Comparison of ENCODE assay signal across 9 mouse cellular contexts in genomic region chr4:149922121-149922718, GRCm38 (mm10). TPM values are rescaled to one million over a fixed set of nuclear protein-coding genes. Genes with fewer than 3 reads are reported as not detected.
DNase-seq lines count a peak whose midpoint lies in the region; ATAC-seq and TF ChIP-seq lines count a peak whose summit lies in the region.
"Had no signal": no experiment of that assay in that cellular context is flagged by ENCODE, and none has a peak within 500 bp of the region (broad histone marks: within the 10 kb centered on the region; RNA-seq: fewer than 3 reads in every experiment).

No protein-coding gene starts in this region.

- H3K9me3 ChIP-seq in hindbrain, postnatal 0 days (ENCODE audit: low read length), result no peaks in the 10 kb centered on the region

- H3K4me2 ChIP-seq in hindbrain, postnatal 0 days (ENCODE audit: low read depth, low read length), result no peak overlapping the region

- peak; percentile 82 for ATAC-seq in hindbrain, postnatal 0 days

- DNase-seq in ovary, adult 18-20 months (ENCODE audit: low spot score), result peak; percentile 54
- no peak for DNase-seq in ovary, postnatal 10 days (ENCODE audit: low spot score)
- peak; percentile 84 for DNase-seq in gastrocnemius, postnatal 25 days
- DNase-seq in hindbrain, postnatal 0 days (ENCODE audit: low spot score), result peak; percentile 68
- DNase-seq in lung, adult 18-20 months, result peak; percentile 83 to 87
- DNase-seq in retina, postnatal 1 day, result peak; percentile 54
- no peak for DNase-seq in right cerebral cortex, adult 2 months (ENCODE audit: low spot score in 2 of 2)
- no peak for DNase-seq in right cerebral cortex, postnatal 36 days (ENCODE audit: low spot score in 2 of 2)

- no peak overlapping the region for H3K9ac ChIP-seq in hindbrain, postnatal 0 days (replicated peaks; ENCODE audit: low read length)

- peaks cover 14% of the 10 kb centered on the region for H3K4me1 ChIP-seq in hindbrain, postnatal 0 days (ENCODE audit: insufficient read depth, low read length)

- WGBS in hindbrain, postnatal 0 days, result 26% methylated on average over 14 of the region's 14 CpGs

- H3K27ac ChIP-seq in hindbrain, postnatal 0 days, result peak overlapping the region; percentile 71

- H3K27me3 ChIP-seq in hindbrain, postnatal 0 days (ENCODE audit: insufficient read depth, low read length), result no peaks in the 10 kb centered on the region

- no peak for TF ChIP-seq CTCF in hindbrain, postnatal 0 days (IDR thresholded peaks at IDR 0.05; ENCODE audit: low read depth)

- H3K36me3 ChIP-seq in hindbrain, postnatal 0 days (ENCODE audit: insufficient read depth, low read length), result no peaks in the 10 kb centered on the region

- no peak overlapping the region for H3K4me3 ChIP-seq in hindbrain, postnatal 0 days (ENCODE audit: low read length)
- H3K4me3 ChIP-seq: erythroblast, embryonic 14.5 days had no signal

RNA-seq across cellular contexts. Expression of gene Spsb1, which starts 32.6 kb away (rescaled TPM):
- total RNA-seq in gastrocnemius, postnatal 25 days (2021), result 1 to 10 TPM; 5.2 to 8.2 TPM
- total RNA-seq in hindbrain, postnatal 0 days (2014; rRNA removed), result 13.7 and 18.4 TPM in 2 replicates
- 8.9 and 9.2 TPM in 2 replicates for polyA plus RNA-seq in hindbrain, postnatal 0 days (2015; fragmentation: Nextera tagmentation; extraction: Ambion mirVana)
- polyA plus RNA-seq: erythroblast, embryonic 14.5 days had no signal

Comparison
In these comparisons a context has a peak if more than half of its experiments do, and no peak if none do; other contexts are left out.
1. DNase-seq: peak in ovary, adult 18-20 months (single experiment), gastrocnemius, postnatal 25 days (single experiment), hindbrain, postnatal 0 days (single experiment), lung, adult 18-20 months (2 of 2) and retina, postnatal 1 day (single experiment); none in ovary, postnatal 10 days (single experiment), right cerebral cortex, adult 2 months (0 of 2) and right cerebral cortex, postnatal 36 days (0 of 2).